Mouse (Mus musculus): Measurements from ENCODE around the gene Agpat3. TPM values are rescaled to one million over a fixed set of nuclear protein-coding genes. Genes with fewer than 3 reads are reported as not detected.
A peak's percentile ranks its signal among the peaks of the same experiment; 100 is the strongest.

The Agpat3 gene
- polyA plus RNA-seq, 1 experiment from 2014 or later: 69.9 TPM

DNA sequence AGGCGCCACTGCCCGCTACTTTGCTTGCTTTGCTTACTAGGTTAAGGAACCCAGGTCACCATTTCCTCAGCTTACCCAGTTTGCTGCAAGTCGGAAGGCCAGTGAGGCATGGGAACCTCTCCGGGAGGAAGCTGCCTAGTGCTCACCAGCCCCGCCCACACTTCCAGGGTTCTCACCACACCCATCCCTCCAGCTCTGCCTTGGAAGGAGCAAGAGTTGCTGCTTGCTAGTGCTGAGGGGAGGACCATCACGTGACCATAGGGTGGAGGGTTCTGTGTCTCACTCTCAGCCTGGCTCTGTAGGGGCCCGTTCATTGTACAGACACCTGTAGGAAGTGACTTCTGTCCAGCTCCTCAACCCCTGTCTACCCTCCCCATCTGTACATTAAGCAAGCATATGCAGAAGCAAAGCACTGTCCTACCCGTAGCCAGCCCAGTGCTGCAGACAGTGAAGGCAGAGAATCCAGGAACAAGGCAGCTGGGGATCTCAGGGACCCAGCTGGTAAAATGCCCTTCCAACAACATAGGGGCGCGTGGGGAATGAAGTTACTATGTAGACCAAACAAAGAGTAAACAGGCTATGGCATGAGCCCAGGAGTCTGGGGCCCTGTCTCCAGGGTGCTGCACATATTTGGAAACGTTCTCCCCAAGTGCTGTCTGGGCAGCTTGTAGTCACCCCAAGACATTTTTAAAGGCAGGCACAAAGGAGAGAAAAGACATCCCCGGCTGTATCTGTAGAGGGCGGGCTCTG, 40.2 kb downstream of the Agpat3 start:
- no peak overlapping the region for H3K4me3 ChIP-seq (ENCODE audit: low read depth, low read length)
- no peaks in the 10 kb centered on the region for H3K27me3 ChIP-seq (ENCODE audit: control insufficient read depth, insufficient read depth, low read length)
- H3K36me3 ChIP-seq (ENCODE audit: control insufficient read depth, insufficient read depth, low read length): no peaks in the 10 kb centered on the region; the same call in 1 of the 2 replicates
- no peak overlapping the region; the same call in 1 of the 2 replicates for H3K27ac ChIP-seq (replicated peaks)
- H3K4me2 ChIP-seq (replicated peaks; ENCODE audit: low read depth): no peak overlapping the region
- no peak for TF ChIP-seq EP300 (optimal IDR thresholded peaks at IDR 0.05)
- TF ChIP-seq CTCF (IDR thresholded peaks at IDR 0.05; ENCODE audit: low read depth): no peak
- peak; percentile 59; the same call in 1 of the 2 replicates for ATAC-seq (ENCODE audit: low FRiP score, low TSS enrichment)
- peak; percentile 68 for DNase-seq (ENCODE audit: low spot score)
- H3K9ac ChIP-seq (ENCODE audit: low read length): peak overlapping the region; percentile 13; the same call in 1 of the 2 replicates
- H3K9me3 ChIP-seq (ENCODE audit: control insufficient read depth, low read length): no peaks in the 10 kb centered on the region
- 52% methylated on average over 13 of the region's 13 CpGs for WGBS
- H3K4me1 ChIP-seq (replicated peaks; ENCODE audit: control insufficient read depth, insufficient read depth): peaks cover 8% of the 10 kb centered on the region; the same call in 1 of the 2 replicates

DNA sequence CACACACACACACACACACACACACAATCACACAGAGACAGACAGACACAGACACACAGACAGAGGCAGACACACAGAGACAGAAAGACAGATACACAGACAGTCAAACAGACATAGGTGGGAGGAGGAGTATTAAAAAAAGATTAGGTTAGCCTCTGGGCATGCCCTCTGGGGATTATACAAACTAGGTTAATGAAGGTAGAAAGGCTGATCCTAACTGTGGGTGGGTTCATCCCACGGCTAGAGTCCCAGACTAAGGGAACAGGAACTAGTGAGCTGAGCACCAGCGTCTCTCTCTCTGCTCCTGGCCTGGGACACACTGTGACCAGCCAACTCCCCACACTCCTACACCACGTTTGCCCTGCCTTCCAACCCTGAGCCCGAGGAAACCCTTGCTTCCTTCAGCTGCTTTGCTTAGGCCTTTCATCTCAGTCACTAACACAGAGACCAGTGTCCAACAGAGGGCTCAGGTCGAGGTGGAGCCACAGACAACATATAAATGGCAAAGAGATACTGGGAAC, 41.5 kb downstream of the Agpat3 start:
- ATAC-seq (ENCODE audit: low FRiP score, low TSS enrichment) (no peak), DNase-seq (ENCODE audit: low spot score) (no peak)
- WGBS: 41% methylated on average over 5 of the region's 5 CpGs
- peaks cover 11% of the 10 kb centered on the region; the same call in 1 of the 2 replicates for H3K4me1 ChIP-seq (replicated peaks; ENCODE audit: control insufficient read depth, insufficient read depth)
- H3K9me3 ChIP-seq (ENCODE audit: control insufficient read depth, low read length): no peaks in the 10 kb centered on the region
- no peaks in the 10 kb centered on the region; the same call in 1 of the 2 replicates for H3K36me3 ChIP-seq (ENCODE audit: control insufficient read depth, insufficient read depth, low read length)
- no peak overlapping the region for H3K9ac ChIP-seq (ENCODE audit: low read length)
- TF ChIP-seq EP300 (optimal IDR thresholded peaks at IDR 0.05): no peak
- no peak for TF ChIP-seq CTCF (IDR thresholded peaks at IDR 0.05; ENCODE audit: low read depth)
- H3K4me2 ChIP-seq (replicated peaks; ENCODE audit: low read depth): no peak overlapping the region
- H3K27ac ChIP-seq (replicated peaks): no peak overlapping the region
- H3K27me3 ChIP-seq (ENCODE audit: control insufficient read depth, insufficient read depth, low read length): no peaks in the 10 kb centered on the region
- H3K4me3 ChIP-seq (ENCODE audit: low read depth, low read length): no peak overlapping the region

DNA sequence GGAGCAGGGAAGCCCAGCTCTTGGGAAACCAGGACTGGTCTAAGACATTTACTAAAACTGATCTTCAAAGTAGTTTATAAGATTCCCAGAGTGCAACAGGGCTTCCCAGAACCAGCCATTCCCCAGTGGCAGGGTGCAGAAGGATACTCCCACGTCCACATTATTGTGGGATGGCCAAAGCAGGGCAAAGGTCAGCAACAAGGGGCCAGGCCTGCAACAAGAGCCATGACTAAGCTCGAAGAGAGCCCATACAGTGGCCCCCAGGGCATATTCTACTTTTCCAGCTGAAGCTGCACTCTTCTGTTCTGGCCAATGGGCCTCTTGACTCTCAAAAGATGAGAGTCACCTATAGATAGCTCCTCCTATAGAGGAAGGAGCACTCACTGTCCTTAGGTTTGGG, 43.7 kb downstream of the Agpat3 start:
- WGBS: 50% methylated on average over 2 of the region's 2 CpGs
- Histone ChIP-seq H3K27me3 (ENCODE audit: control insufficient read depth, insufficient read depth, low read length) (no peaks in the 10 kb centered on the region), H3K36me3 (ENCODE audit: control insufficient read depth, insufficient read depth, low read length) (no peaks in the 10 kb centered on the region; the same call in 1 of the 2 replicates), H3K9me3 (ENCODE audit: control insufficient read depth, low read length) (no peaks in the 10 kb centered on the region), H3K4me3 (ENCODE audit: low read depth, low read length) (no peak overlapping the region), H3K27ac (replicated peaks) (no peak overlapping the region), H3K9ac (ENCODE audit: low read length) (no peak overlapping the region), H3K4me2 (replicated peaks; ENCODE audit: low read depth) (no peak overlapping the region), H3K4me1 (replicated peaks; ENCODE audit: control insufficient read depth, insufficient read depth) (peaks cover 11% of the 10 kb centered on the region; the same call in 1 of the 2 replicates)
- ATAC-seq (ENCODE audit: low FRiP score, low TSS enrichment) (no peak), DNase-seq (ENCODE audit: low spot score) (no peak)
- TF ChIP-seq EP300 (optimal IDR thresholded peaks at IDR 0.05) (no peak), CTCF (IDR thresholded peaks at IDR 0.05; ENCODE audit: low read depth) (no peak)

DNA sequence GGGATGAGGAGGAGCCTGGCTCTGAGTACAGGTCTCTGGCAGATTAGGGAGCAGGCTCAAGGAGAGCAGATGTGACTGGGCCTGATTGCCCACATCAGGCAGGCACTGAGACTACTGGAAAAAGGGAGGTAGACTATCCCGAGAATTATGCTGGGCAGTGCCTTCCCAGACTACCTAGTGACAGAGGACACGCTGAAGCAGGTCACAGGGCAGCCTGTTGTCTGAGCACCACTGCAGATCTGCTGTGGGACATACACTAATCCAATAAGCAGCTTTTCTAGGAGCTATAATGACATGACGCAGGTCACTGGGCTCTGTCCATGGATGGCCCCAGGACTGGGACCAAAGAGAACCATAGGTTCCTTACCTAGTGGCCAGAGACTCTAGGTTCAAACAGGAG, 44.9 kb downstream of the Agpat3 start:
- DNase-seq (ENCODE audit: low spot score) (no peak), ATAC-seq (ENCODE audit: low FRiP score, low TSS enrichment) (no peak)
- Histone ChIP-seq H3K27me3 (ENCODE audit: control insufficient read depth, insufficient read depth, low read length) (no peaks in the 10 kb centered on the region), H3K9me3 (ENCODE audit: control insufficient read depth, low read length) (no peaks in the 10 kb centered on the region), H3K9ac (ENCODE audit: low read length) (no peak overlapping the region), H3K4me2 (replicated peaks; ENCODE audit: low read depth) (no peak overlapping the region), H3K4me1 (replicated peaks; ENCODE audit: control insufficient read depth, insufficient read depth) (peaks cover 9% of the 10 kb centered on the region; the same call in 1 of the 2 replicates), H3K27ac (replicated peaks) (no peak overlapping the region), H3K4me3 (ENCODE audit: low read depth, low read length) (no peak overlapping the region), H3K36me3 (ENCODE audit: control insufficient read depth, insufficient read depth, low read length) (no peaks in the 10 kb centered on the region)
- 83% methylated on average over 3 of the region's 3 CpGs for WGBS
- no peak for TF ChIP-seq EP300 (optimal IDR thresholded peaks at IDR 0.05)
- no peak for TF ChIP-seq CTCF (IDR thresholded peaks at IDR 0.05; ENCODE audit: low read depth)

DNA sequence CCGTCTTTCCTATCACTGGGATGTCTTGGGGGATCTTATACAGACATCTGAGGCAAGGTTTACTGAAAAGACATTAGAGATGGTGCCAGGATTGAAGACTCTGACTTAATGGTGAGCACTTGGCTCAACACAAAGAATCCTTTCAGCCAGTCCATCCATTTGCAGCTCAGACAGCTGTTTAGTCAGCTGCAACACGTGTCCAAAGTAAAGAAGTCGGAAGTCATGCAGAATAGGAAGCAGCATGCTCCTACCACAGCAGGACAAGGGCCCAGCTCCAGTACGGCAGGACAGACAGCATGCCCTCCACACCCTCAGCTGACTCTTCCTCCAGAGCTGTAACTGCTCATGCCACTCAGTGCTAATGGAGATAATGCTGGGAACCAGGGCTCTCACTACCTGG, 46.3 kb downstream of the Agpat3 start:
- Histone ChIP-seq H3K4me2 (replicated peaks; ENCODE audit: low read depth) (no peak overlapping the region), H3K9me3 (ENCODE audit: control insufficient read depth, low read length) (no peaks in the 10 kb centered on the region), H3K9ac (ENCODE audit: low read length) (no peak overlapping the region), H3K4me1 (replicated peaks; ENCODE audit: control insufficient read depth, insufficient read depth) (0 out of 2 replicates have a peak, but pooled peaks cover 3% of the 10 kb centered on the region), H3K27me3 (ENCODE audit: control insufficient read depth, insufficient read depth, low read length) (no peaks in the 10 kb centered on the region), H3K4me3 (ENCODE audit: low read depth, low read length) (no peak overlapping the region), H3K36me3 (ENCODE audit: control insufficient read depth, insufficient read depth, low read length) (no peaks in the 10 kb centered on the region), H3K27ac (replicated peaks) (peak overlapping the region; percentile 18; the same call in 1 of the 2 replicates)
- ATAC-seq (ENCODE audit: low FRiP score, low TSS enrichment) (no peak), DNase-seq (ENCODE audit: low spot score) (no peak)
- TF ChIP-seq EP300 (optimal IDR thresholded peaks at IDR 0.05): no peak
- WGBS: 53% methylated on average over 4 of the region's 4 CpGs

DNA sequence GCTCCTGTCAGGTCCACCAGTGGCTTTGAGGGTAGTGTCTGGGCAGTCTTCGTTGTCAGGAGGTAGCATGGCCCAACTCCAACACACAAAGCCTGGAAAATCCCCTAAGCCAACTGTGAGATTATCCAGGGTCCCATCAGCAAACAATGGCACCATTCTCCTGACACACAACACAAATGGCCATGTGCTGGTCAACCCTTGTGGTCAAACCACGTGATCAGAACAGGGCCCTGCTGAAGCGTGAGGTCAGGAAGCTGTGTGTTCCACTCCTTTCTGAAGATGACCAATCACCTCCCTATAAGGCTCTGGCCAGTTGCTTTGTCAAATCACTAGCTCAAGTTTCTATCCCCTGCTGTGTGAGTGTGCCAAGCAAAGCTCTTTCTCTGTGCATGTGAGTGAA, 47.3 kb downstream of the Agpat3 start:
- Histone ChIP-seq H3K4me1 (replicated peaks; ENCODE audit: control insufficient read depth, insufficient read depth) (0 out of 2 replicates have a peak, but pooled peaks cover 3% of the 10 kb centered on the region), H3K4me3 (ENCODE audit: low read depth, low read length) (no peak overlapping the region), H3K9me3 (ENCODE audit: control insufficient read depth, low read length) (no peaks in the 10 kb centered on the region), H3K27ac (replicated peaks) (no peak overlapping the region), H3K9ac (ENCODE audit: low read length) (no peak overlapping the region), H3K4me2 (replicated peaks; ENCODE audit: low read depth) (no peak overlapping the region), H3K36me3 (ENCODE audit: control insufficient read depth, insufficient read depth, low read length) (no peaks in the 10 kb centered on the region), H3K27me3 (ENCODE audit: control insufficient read depth, insufficient read depth, low read length) (no peaks in the 10 kb centered on the region)
- no peak for DNase-seq (ENCODE audit: low spot score)
- ATAC-seq (ENCODE audit: low FRiP score, low TSS enrichment): peak; percentile 31; the same call in 1 of the 2 replicates
- 58% methylated on average over 3 of the region's 3 CpGs for WGBS
- TF ChIP-seq EP300 (optimal IDR thresholded peaks at IDR 0.05) (no peak), CTCF (IDR thresholded peaks at IDR 0.05; ENCODE audit: low read depth) (no peak)
